ENCODE assay signal across 8 mouse cellular contexts in the genomic region with DNA sequence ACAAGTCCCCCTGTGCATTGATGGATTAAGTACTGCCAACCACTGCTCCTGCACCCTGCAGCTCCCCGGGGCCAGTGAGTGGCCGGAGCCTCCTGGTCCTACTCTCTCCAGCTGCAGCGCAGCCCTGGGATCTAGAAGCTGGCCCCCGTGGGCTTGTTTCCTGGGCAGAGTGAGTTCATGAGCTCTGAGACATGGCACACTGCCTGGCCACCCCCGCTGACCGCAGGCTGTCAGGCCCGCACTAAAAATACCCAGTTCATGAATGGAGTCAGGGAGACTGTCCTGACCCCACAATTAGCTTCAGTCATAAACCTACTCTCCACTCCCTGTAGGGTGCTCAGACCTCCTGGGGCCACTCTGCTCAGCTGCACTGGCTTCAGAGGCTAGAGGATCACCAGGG.
DNase-seq lines count a peak whose midpoint lies in the region; ATAC-seq lines count a peak whose summit lies in the region.

No protein-coding gene starts in this region.

- H3K36me3 ChIP-seq in heart, embryonic 16.5 days (ENCODE audit: control insufficient read depth, insufficient read depth): no peaks in the 10 kb centered on the region
- H3K36me3 ChIP-seq in liver, embryonic 11.5 days (ENCODE audit: control insufficient read depth, insufficient read depth, low read length): no peaks in the 10 kb centered on the region

- peaks cover 71% of the 10 kb centered on the region for H3K4me1 ChIP-seq in heart, embryonic 16.5 days (ENCODE audit: control insufficient read depth, insufficient read depth, low read length)
- H3K4me1 ChIP-seq in liver, embryonic 11.5 days (replicated peaks; ENCODE audit: control insufficient read depth, insufficient read depth, low read length): peaks cover 12% of the 10 kb centered on the region

- peak overlapping the region; percentile 32 for H3K4me2 ChIP-seq in heart, embryonic 16.5 days (ENCODE audit: low read depth, low read length)
- no peak overlapping the region for H3K4me2 ChIP-seq in liver, embryonic 11.5 days

- no peaks in the 10 kb centered on the region for H3K27me3 ChIP-seq in heart, embryonic 16.5 days (ENCODE audit: control insufficient read depth, insufficient read depth, low read length)
- H3K27me3 ChIP-seq in liver, embryonic 11.5 days (replicated peaks; ENCODE audit: control insufficient read depth, insufficient read depth, low read length): no peaks in the 10 kb centered on the region

- 19% methylated on average over 7 of the region's 7 CpGs for WGBS in heart, embryonic 16.5 days
- WGBS in liver, embryonic 11.5 days: 64% methylated on average over 7 of the region's 7 CpGs

- intact Hi-C loops in left cerebral cortex, postnatal 4 days (cut with DNase I): no loop called here
- intact Hi-C loops in left cerebral cortex, postnatal 25 days (cut with DNase I): no loop called here

- DNase-seq in left cerebral cortex, postnatal 4 days: peak; percentile 48
- DNase-seq in left cerebral cortex, postnatal 25 days (ENCODE audit: low spot score in 2 of 2): no peak
- peak; percentile 31 for DNase-seq in cerebellum, adult 8-10 months
- DNase-seq in lung, postnatal 14 days: peak; percentile 51
- no peak for DNase-seq in urinary bladder, adult 2 months (ENCODE audit: low spot score)
- no peak for DNase-seq in liver, embryonic 11.5 days (ENCODE audit: low spot score)

- ATAC-seq in heart, embryonic 16.5 days (replicated peaks; ENCODE audit: extremely low read depth, insufficient read depth, low FRiP score): no peak; the same call in 1 of the 2 replicates
- ATAC-seq in liver, embryonic 11.5 days (replicated peaks; ENCODE audit: low FRiP score): no peak
- no peak for ATAC-seq in erythroid progenitor cell, adult 5-6 weeks (replicated peaks; ENCODE audit: low FRiP score, poor library complexity, severe bottlenecking)

- H3K4me3 ChIP-seq in heart, embryonic 16.5 days (ENCODE audit: low read length): no peak overlapping the region
- H3K4me3 ChIP-seq in liver, embryonic 11.5 days (ENCODE audit: low read depth, low read length): no peak overlapping the region

- H3K9ac ChIP-seq in heart, embryonic 16.5 days (ENCODE audit: low read length): peak overlapping the region; percentile 50
- no peak overlapping the region for H3K9ac ChIP-seq in liver, embryonic 11.5 days (ENCODE audit: low read depth, low read length)

- no peaks in the 10 kb centered on the region for H3K9me3 ChIP-seq in heart, embryonic 16.5 days (replicated peaks; ENCODE audit: control insufficient read depth, low read length)
- H3K9me3 ChIP-seq in liver, embryonic 11.5 days (ENCODE audit: control insufficient read depth, low read length): no peaks in the 10 kb centered on the region

- H3K27ac ChIP-seq in heart, embryonic 16.5 days (ENCODE audit: low read length): peak overlapping the region; percentile 78
- H3K27ac ChIP-seq in liver, embryonic 11.5 days (ENCODE audit: low read depth, low read length): no peak overlapping the region

Comparison
In these comparisons a context has a peak if more than half of its experiments do, and no peak if none do; other contexts are left out.
1. DNase-seq: peak in left cerebral cortex, postnatal 4 days (single experiment), cerebellum, adult 8-10 months (single experiment) and lung, postnatal 14 days (single experiment); none in left cerebral cortex, postnatal 25 days (0 of 2), urinary bladder, adult 2 months (single experiment) and liver, embryonic 11.5 days (single experiment).